Mouse (Mus musculus): ENCODE measurements around the gene Arsg. TPM values are rescaled to one million over a fixed set of nuclear protein-coding genes. Genes with fewer than 3 reads are reported as not detected.

The Arsg gene
- polyA plus RNA-seq, 1 experiment = 2.3 TPM

DNA sequence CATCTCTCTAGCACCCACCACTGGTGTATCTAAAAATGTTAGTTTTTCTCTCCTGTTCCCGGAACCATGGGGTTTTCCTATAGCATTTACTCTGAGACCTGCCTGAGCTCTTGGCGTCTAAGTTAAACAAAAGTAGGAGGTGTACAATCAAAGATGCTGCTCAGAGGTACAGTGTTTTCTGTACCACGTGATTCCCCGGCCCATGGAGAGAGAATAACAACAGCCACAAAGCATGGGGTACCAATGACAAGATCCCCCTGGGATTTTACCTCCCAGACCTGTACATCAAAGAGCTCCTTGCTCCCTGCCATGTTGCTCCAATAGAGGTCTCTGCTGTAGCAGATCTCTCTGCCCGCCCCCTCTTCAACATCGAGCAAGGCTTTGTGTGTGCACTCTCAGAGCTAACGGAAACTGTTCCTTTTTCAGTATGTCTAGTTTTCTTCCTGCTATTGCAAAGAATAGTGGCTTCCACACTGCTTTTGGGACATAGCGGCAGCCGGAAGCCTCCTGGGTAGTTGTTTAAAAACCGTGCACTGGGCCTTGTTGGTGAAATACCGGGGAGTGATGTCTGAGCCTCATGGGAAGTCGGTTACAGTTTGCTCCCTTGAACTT, 95.9 kb downstream of the Arsg start:
- WGBS = 75% methylated on average over 12 of the region's 12 CpGs
- DNase-seq (ENCODE audit: low read depth, low spot score) = no peak

DNA sequence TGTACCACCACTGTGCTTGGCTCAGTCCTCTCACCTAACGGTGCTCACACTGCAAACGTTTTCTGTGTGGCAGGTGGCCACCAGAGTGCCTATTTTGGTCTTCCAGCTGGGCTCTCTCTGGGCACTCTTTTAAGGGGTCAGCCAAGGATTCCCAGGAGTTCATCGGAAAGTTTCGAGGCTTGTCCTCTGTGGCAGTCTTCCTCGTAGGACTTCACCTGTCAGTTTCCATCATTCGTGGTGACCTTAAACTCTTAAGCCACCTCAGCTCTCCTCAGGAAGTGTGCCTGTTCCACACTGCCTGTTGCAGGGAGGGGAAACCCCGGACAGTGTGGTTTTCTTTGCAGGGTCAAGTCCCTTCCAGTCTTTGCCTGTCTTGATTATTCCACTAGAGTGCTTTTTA, 96.6 kb downstream of the Arsg start:
- DNase-seq (ENCODE audit: low read depth, low spot score) = no peak
- WGBS = 58% methylated on average over 7 of the region's 7 CpGs

DNA sequence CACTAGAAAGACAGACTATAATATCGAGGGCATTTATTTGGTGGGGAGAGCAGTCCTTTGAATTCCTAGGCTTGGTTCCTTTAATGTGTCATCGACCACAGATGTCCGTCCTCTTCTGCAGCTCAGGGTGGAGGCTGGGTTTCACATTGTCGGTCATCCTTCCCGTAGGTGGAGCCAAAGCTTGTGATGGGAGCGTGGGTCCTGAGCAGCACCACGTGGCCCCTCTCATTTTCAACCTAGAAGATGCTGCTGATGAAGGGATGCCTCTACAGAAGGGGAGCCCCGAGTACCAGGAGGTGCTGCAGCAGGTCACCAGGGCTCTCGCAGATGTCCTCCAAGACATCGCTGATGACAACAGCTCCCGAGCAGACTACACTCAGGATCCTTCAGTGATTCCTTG, 98.9 kb downstream of the Arsg start:
- 87% methylated on average over 11 of the region's 11 CpGs for WGBS
- DNase-seq (ENCODE audit: low read depth, low spot score) = no peak

DNA sequence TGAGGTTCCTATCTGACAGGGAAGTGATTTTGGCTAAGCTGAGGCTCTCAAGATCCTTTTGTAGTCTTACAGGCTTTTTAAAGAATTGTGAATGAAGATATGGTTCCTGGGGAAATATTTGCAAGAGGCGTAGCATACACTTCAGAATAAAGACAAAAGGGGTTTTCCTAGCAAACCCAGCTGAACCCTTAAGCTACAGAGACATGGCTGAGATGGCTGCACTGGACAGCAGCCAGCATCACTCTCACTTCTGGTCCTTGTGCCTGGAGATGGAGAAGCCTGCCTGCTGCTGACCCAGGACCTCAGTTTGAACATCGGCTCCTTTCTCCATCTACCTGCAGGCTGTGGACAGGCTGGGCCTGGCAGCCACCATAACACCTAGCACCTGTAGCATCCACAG, 101.4 kb downstream of the Arsg start:
- 86% methylated on average over 2 of the region's 2 CpGs for WGBS
- no peak for DNase-seq (ENCODE audit: low read depth, low spot score)

DNA sequence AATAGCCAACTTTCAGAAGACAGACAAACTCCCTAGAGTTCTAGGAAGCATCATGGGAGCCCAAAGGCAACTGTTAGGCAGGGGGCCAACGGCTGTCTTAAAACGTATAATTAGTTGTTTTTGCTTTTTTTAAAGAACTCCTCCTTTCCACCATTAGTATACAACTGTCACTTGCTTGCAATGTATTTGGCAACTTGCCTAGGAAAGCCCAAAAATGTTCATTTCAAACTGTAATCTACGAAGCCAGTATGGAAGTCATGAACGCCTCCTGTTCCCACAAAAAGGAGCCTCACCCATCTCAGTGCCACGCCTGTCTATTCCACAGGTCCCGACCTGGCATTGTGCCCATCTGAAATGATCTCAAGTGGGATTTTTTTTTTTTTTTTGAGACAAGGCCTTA, 102.7 kb downstream of the Arsg start:
- 35% methylated on average over 6 of the region's 6 CpGs for WGBS
- no peak for DNase-seq (ENCODE audit: low read depth, low spot score)

DNA sequence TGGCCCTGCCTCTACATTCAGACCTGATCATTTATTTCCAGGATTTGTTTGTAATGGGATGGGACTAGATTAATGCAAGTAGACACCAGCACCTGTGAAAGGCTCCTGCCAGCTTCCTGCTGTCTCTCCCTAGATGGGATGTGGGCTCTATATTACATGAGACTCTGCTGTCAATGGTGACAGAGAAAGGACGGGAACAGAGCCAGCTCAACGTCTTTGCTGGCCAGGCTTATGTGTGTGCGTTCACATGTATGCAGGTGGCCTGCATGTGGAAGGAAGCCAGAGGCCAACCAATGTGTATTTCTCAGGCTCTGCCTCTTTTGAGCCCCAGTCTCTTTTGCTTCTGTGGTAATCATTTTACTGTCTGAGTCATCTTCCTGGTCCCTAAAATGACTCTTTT, 105.4 kb downstream of the Arsg start:
- WGBS = 40% methylated on average over 3 of the region's 3 CpGs

DNA sequence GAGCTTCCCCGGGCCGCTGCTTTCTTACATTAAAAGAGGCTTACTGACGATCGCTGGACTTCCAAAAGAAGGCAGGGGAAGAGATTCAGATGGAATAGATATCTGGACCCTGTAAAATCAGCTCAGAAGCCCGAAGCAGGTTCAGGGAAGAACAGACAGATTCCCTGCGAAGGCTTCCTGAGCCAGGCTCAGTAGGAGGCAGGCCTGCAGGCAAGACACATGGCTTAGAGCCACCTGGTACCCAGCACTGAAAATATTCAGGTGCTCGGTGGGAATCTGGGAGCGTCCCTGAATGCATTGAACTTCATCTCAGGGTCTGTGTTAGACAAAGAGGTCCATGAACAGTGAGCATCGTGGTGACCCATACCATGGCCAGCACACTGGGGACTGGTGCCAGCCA, 106.8 kb downstream of the Arsg start:
- no peak for DNase-seq (ENCODE audit: low read depth, low spot score)
- 95% methylated on average over 9 of the region's 9 CpGs for WGBS

More for the DNA sequence above, 105.4 kb downstream of the Arsg start:
- DNase-seq (ENCODE audit: low read depth, low spot score) = no peak

DNA sequence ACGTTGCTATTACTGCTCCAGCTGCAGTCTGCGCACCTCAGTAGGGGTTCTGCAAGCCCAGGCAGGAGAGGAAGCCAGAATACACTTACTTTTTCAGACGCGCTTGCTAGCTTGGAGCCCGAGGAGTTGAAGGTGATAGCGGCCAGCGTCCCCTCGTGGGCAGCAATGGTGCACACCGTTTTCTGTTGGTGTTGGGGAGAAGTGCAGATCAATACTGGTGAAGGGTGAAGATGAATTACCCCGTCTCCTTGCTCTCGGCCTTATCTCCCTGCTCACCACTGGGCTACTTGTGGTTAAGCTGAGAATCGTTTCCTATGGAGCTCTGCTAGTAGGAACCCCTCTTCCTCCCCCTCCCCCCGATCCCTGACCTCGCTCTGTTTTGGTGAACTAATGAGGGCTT, 110.8 kb downstream of the Arsg start:
- DNase-seq (ENCODE audit: low read depth, low spot score) = no peak
- 91% methylated on average over 14 of the region's 14 CpGs for WGBS

DNA sequence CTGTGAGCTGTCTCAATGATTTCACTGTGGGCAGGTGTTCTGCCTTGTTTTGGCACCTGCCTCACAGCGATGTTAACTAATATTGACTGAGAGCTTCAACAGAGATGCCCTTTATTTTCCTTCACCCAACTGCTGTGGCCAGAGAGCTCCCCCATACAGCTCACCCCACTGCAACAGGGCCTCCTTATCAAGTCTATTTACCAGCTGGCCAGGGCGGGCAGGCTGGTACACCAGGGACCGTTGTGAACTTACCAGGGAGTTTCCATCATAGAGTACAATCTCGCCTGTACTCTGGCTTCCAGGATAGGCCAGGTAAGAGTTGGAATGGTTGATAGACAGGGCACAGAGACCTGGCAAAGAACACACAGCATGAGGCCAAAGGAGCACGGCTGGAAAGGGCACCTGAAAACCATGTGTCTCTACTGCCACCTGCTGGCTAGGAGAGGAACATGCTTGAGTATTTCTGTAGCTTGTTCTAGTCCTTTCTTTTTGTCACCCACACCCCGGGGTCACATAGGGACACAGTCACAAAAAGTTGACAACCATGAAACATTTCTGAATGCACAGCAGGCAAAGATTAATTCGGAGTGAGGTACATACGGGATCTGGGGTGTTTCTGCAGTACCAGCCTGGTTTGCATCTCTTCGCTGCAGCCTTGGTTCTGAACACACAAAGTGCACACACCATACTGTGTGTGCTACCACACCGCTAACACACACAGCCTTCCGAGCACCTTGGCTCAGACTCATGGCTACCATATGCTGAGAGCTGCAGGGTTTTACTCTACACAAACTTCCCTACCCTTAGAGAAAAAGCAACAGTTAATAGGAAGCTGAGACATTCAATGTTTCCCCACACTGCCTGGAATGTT, 111.9 kb downstream of the Arsg start:
- 35% methylated on average over 11 of the region's 11 CpGs for WGBS
- DNase-seq (ENCODE audit: low read depth, low spot score) = peak; percentile 55

DNA sequence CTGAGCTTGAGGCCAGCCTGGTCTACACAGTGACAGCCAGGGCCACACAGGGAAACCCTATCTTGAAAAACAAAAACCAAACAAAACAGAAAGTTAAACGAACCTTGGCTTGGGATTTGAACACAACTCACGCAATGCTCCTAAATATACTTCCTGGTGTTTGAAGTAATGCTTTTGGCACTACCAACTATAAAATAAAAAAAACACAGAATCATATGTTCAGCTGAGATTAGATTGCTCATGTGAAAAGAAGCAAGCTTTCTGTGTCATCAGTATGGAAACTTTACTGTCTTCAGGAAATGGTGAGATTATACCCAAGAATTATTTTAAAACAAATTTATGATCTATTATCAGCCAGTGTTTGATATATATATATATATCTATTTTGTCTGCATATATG, 113.2 kb downstream of the Arsg start:
- WGBS = 23% methylated on average over 2 of the region's 2 CpGs
- no peak for DNase-seq (ENCODE audit: low read depth, low spot score)

DNA sequence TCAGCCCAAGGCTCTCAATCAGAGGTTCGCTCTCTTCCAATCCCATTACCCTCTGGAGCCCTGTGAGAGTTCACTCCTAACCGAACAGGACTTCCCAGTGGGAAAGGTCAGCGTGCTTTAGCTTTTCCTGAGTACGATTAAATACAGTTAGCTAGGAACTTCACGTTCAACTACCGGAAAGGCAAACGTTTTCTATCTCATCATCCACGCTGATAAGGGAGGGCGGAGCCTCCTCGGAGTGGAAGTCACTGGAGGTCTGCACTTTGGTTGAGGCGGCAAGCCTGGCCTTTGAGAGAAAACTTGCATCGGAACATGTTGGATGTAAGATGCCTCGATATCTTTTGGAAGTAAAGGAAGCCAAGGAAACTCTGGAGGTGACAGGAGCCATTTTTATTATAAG, 113.8 kb downstream of the Arsg start:
- 25% methylated on average over 13 of the region's 13 CpGs for whole genome bisulfite sequencing
- DNase-seq (ENCODE audit: low read depth, low spot score) = no peak

DNA sequence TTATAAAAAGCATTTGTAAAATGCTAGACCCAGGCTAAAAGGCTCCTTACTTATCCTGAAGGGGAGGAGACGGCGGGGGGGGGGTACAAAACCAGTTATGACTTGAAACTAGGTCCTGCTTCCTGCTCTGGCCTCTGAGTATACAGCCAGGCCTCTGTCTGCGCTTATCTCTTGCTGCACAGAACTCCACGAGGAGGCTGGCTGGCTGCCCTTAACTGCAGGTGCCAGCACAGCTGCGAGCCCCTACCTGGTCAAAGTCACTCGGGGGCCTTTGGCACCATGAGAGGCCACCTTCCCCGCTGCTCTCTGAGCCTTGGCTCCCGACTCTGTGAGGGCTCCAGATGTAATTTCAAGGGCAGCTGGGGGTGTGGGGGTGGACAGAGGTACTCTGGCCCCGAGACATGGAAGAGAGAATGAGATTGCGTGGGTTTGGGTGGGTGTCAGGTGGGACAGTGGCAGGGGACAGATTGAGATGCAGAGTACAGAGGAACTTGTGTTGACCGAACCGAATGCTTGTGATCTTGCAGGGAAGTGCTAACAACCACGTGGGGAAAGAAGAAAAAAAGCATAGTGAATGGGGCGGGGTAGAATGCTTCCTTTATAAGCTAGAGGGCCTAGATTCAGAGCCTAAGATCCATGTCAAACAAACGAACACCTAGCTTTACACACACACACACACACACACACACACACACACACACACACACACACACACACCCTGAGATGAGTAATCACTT, 114.6 kb downstream of the Arsg start:
- 23% methylated on average over 15 of the region's 15 CpGs for WGBS
- no peak for DNase-seq (ENCODE audit: low read depth, low spot score)

DNA sequence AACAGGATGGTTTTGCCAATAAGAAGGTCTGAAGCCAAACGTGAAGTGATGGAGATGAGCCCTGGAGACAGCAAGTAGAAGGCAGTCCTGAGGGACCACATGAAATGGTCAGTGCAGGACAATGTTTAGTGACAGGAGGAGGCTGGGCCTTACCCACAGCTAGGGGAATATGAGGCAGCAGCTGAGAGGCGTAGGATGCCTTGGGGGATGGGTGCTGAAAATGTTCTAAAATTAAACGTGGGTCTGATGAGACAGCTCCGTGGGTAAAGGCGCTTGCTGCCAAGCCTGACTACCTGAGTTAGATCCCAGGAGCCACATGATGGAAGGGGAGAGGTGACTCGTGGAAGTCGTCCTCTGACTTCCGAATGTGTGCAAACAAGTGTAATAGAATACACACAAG, 116.8 kb downstream of the Arsg start:
- DNase-seq (ENCODE audit: low read depth, low spot score) = no peak
- 84% methylated on average over 8 of the region's 8 CpGs for WGBS

DNA sequence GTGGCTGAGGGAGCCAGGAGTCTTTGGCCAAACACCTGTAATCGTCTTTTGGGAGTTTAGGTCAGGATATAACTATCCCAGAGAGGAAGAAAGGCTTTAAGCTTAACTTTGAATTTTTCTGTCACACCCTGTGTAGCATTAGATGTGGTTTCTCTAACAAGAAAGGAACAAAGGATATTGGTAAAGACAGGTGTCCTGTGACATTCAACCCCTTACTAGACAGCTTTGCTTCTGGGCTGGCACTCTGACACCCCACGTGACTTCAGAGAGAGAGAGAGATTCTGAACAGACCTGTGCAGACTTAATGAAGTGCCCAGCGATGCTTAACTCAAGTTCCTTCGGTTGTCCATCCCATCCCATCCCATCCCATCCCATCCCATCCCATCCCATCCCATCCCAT, 118.3 kb downstream of the Arsg start:
- WGBS = 92% methylated on average over 4 of the region's 4 CpGs
- no peak for DNase-seq (ENCODE audit: low read depth, low spot score)

DNA sequence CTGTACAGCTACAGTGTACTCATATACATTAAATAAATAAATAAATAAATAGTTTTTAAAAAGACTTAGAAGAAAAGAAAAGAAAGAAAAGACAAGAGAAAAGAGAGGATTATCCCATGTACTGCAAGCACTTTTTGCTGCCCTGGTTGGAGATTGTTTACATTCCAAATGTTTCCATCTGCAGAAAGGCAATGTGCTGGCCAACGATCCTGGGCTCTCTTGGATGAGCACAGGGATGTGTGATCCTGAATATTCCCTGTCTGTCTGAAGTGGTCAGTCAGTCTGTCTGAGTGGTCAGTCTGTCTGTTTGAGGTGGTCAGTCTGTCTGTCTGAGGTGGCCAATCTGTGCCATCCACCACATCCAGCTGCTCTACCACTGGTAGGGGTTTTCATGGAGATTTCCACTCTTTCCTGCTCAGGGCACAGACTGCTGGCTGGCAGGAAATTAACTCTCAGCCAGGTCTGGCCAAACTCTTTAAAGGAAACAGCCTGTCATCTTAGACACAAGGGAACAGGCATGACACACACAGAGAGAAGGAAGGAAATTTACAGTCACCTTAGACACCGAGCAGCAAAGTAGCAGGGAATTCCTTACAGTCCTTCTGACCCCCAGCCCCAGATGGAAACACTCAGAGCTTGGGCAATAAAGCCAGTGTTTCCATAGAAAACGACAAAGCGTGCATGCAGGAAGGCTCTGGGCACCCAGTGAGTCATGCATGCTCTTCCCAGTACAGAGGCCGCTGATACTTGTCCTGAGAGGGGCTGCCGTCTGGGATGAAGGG, 120.2 kb downstream of the Arsg start:
- WGBS = 63% methylated on average over 6 of the region's 6 CpGs
- no peak for DNase-seq (ENCODE audit: low read depth, low spot score)

DNA sequence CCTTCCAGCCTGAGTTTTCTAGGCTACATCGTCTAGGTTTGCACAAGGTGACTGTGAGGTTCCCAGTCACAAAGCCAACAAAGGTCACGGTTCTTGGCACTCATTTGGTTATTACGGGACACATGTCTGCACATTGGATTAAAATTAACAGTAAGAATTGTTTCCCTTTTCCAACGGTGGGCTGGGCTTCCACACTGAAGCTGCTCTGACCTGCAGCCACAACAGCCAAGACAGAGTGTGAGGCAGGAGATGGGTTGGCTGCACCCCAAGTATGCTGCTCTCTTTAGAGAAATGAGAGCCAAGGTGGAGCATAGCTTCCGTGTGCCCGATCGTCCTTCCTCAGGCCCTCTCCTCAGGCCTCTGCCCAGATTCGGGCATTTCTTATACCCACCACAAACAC, 121.6 kb downstream of the Arsg start:
- no peak for DNase-seq (ENCODE audit: low read depth, low spot score)
- WGBS = 77% methylated on average over 8 of the region's 8 CpGs

DNA sequence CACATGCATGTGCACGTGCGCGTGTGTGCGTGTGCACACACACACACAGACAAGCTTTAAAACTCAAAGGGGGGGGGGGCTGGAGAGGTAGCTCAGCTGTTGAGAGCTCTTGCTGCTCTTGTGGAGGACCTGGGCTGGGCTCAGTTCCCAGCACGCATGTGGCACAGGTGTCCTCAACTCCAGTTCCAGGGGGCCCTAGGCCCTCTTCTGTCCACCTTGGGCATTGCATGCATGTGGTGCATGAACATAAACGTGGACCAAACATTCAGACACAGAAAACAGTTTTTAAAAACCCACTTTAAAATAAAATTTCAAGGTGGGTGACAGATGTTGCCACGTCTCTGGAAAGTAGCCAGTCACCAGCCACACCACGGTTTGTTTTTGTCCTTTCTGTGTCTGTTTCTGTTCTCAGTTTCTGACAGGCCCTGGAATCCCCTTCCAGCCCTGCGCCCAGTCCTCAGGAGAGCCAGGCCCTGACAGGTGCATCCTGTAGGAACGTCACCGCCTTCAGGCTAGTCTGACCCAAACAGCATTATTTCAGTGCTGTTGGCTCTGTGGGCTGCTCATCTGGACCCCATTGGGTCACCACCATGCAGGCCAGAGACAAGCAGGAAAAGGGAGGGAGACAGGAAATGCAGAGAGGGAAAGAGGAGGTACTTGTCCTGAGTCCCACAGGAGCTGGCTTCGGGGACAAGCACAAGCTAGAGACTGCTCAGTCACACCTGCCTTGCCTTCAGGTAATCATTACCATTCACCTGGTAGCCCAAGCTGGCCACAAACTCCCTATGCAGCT, 125.8 kb downstream of the Arsg start:
- WGBS = 87% methylated on average over 12 of the region's 12 CpGs

DNA sequence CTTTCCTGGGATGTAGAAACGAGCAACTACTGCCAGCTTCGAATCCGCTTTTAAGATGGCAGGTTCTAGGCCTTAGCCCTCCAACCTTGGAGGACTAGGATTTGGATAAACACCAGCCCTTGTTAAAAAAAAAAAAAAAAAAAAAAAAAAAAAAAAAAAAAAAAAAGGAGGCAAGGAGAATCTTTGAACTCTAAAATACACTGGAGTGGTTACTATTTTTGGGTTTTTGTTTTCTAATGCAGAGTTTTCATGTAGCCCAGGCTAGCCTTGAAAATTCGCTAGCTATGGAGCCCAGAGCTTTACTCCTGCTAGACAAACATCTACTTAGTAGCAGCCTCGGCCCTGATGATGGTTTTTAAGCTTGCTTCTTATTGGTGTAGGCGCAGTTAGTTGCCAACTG, 134.4 kb downstream of the Arsg start:
- DNase-seq (ENCODE audit: low read depth, low spot score) = no peak
- WGBS = 85% methylated on average over 6 of the region's 6 CpGs

More for the DNA sequence above, 125.8 kb downstream of the Arsg start:
- DNase-seq (ENCODE audit: low read depth, low spot score) = no peak

DNA sequence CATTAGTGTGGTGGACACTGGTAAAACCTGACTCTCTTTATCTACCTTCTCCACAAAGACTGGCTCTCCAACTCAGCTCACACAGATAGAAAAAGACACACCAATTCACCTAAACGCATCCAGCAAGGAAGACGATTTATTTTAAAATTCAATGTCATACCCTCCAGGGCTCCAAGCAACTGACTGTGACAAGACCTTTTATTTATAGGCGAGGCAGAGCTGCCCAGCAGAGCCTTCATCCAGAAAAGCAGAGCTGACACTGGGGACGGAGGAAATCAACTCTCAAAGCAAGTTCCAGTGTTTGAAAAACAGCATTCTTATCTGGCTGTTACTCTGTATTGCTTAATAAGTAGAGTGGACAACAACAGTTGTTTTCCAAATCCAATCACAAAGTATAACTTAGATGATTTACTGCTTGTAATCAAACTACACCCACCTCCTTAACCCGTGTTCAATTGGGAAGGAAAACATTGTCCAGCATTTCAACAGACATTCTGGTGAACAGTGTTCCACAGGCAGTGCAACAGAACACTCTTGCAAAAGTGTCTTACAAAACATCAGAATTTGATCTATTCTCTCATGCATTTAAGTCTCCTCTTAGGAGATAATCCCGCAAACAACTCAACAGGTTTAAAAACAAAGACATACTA, 135.9 kb downstream of the Arsg start:
- DNase-seq (ENCODE audit: low read depth, low spot score) = no peak
- WGBS = 57% methylated on average over 6 of the region's 6 CpGs
